Mouse (Mus musculus) left cerebral cortex, postnatal 36 days (tissue): ENCODE measurements around the gene Uroc1. TPM values are rescaled to one million over a fixed set of nuclear protein-coding genes. Genes with fewer than 3 reads are reported as not detected.

Experiments used
- DNase-seq, 2 experiments: peaks; one replicate each; pipeline ENCODE4 v3.0.0; 2021 to 2022; ENCODE audit warnings: low spot score in 2 of 2, mixed read lengths in 1 of 2
- intact Hi-C: fragments of 180-260 bp; cut with DNase I; formaldehyde crosslinking; loops from one replicate; pipeline ENCODE4 v1.15.1; 2025
- total RNA-seq, 2 experiments: library from RNA; stranded (reverse); gene quantifications; 2 replicates each; pipeline ENCODE4 v1.2.3; 2021

Gene Uroc1
- total RNA-seq, 2 experiments from 2014 or later: not detected

DNA sequence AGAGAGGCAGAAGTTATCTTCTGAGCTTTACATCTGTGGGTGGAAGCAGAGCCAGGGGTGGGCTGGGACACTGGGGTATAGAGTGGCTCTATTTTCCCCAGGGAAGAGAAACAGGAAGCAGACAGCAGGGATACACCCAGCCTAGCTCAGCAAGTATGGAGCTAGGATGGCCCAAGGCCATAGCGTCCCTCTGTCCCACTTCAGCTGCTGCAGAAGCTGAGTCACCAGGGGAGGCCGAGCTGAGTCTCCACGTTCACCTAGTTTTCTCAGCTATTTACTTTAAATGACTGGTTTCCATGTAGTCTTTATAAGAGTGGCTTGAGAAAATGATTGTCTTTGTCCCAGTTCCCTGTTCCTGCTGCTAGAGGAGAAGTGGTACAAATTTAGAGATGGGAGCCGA, 15.4 kb downstream of the Uroc1 start:
- intact Hi-C loops: no loop called here
- DNase-seq: no peak

DNA sequence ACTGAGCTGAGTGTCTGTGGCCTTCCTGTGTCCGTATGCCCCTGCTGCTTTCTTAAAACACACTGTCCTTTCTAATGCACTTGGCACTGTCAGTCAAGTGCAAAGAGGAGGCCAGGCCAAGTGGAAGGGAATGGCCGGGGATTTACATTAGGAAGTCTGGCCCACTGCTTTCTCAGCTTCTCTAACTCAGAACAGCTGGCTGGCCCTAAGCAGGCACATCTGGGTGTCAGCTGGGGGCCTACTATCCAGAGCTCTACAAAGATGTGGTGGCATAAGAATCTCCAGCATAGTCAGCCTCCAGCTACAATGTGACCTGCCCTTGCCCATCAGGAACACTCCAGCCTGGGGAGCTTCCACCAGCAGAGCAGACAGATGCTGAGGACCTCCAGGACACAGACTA, 16.9 kb downstream of the Uroc1 start:
- DNase-seq: no peak
- intact Hi-C loops: no loop called here

DNA sequence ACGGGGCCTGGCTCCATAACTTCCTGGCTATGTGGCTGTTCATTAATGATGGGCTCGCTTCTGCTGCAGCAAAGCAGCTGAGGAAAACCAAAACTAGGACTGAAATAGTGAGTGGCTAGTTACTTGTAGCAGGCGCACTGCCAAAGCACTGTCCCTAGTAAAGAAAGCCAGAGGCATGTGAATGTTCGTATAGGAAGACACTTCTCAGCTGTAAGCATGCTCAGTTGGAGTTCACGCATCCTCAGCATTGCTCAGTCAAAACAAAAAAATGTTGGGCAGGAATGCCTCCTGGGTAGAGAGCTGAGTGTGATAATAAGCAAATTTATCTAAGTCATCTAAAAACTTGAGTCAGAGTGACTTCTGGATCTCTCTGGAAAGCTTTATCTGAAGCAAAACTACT, 25.1 kb downstream of the Uroc1 start:
- intact Hi-C loops: no loop called here
- DNase-seq: no peak

DNA sequence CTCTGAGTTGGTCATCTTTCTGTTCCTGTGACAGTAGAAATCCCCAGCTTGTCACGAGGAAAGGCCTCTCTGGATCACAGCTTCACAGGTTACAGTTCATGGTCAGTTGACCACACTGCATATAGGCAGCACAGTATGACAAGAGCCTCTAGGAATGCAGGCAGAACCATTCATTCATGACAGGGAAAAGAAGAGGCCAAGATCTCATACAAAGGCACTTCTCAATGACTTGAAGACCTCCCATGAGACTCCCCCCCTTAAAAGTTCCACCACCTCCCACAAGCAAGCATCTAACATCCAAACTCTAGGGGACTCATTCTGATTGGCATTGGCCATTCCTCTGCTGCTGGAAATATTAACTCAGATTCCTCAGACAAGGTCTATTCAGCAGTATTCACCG, 26.4 kb downstream of the Uroc1 start:
- no peak for DNase-seq
- intact Hi-C loops: no loop called here

DNA sequence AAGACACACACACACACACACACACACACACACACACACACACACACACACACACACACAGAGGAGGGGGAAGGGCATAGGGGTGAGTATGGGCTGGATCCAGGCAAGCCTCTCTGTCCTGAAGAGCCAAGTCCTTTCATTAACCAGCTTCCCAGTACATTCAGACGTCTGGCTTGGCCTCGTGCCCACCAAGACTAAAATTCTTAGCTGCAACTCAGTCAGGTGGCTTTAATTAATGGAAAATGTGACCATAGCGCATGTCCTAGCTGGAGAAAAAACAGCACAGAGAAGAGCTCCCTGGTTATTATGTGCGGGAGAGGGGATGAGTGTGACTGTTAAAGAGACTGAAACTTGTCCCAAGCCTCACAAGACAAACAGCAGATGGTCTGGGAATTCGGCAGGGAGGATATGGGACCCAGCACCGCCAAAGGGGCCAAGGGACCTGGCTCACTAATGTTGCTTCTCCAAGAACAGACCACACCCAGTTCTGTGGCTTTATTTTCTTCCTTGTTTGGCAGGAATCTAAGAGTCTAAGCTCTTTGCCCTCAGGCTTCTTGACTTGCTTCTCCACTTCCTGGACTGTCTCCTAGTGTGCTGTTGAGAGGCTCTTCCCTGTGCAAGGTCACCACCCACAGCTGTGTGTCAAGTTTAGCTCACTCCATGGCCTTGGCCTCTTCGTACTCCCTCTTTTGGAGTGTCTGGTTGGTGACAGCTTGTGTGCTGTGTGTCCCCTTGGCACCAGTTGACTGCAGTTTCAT, 27.1 kb downstream of the Uroc1 start:
- DNase-seq: no peak
- intact Hi-C loops: no loop called here

DNA sequence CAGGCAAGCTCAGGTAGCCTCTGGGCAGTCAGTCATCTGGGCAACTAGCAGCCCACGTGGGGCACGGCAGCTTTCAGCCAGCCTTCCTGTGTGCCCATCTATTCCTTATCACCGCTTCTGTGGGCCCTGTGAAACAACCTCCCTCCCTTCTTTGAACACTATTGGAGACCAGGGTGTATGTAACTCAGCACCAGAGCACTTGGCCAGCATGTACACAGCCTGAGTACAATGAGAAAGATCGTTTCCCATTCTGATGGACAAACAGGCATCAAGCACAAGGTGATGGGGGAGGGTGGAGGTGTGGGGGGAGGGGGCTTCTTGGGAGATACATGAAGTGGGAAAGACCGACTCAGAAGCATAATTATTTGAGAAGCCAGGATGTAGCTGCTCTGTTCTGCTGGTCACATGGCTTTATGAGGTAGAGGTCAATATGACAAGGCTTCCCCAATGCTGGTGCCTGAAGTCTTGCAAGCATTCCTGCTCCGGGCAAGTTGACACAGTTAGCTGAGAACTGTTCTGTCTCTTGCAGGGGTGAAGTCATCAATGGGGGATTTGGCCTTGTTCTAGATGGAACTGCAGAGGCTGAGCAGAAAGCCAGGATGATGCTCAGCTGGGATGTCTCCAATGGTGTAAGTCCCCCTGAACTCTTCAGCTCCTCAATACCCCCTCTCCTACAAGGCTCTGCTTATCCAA, 28.0 kb downstream of the Uroc1 start:
- DNase-seq: no peak
- intact Hi-C loops: no loop called here

DNA sequence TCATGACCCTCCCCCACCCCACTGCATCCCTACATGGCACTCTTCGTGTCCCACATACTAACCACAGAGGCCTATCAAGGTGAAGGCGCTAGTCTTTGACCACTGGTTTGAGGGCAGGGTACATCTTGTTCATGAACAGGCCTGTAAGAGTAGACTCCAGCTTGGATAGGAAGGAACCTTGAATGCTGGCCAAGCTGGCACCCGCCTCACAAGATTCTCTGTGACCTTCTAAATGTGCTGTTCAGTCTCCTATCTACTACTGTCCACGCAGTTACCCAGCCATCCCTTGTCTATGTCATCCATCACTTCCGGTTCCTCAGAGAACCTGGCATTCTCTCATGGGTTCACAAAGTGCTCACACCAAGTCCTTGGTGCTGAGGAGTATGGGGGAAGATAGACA, 30.2 kb downstream of the Uroc1 start:
- intact Hi-C loops: no loop called here
- DNase-seq: no peak

DNA sequence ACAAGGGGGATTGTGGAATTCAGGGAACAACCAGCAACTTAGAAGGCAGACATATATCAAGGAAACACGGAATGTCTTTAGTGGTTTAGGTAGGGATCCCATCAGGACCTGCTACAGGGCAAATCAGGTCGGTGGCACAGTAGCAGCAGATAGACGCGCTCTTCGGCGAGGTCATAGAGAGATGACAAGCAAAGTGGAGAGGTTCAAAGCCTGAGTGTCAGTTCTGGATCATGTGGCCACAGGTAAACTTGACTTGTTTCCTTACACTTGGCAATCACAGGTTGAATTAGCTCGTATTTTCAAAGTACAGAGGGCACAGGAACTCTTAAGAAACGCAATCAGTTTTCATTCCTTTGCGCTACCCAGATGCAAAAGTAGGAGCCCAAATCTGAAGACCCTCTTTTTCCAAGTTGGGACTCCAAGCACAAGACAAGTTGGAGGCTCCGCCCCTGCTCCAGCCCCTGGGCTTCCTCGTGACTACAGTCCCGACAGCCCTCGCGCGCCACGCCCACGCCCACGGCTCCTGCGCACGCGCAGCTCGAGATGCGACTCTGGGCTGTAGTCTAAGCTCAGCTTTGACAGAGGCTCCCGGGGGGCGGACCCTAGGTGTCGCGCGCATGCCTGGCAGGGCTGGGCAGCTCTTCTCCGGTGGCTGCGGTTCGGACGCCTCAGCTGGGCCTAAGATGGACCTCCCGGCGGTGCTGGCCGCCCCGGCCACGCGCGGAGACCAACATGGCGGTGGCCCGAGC, 36.1 kb downstream of the Uroc1 start, which contains the start of gene Zxdc:
Gene Zxdc, plus strand, starts transcription at position 517 of the 749 bp plus-strand sequence.
- intact Hi-C loops: no loop called here

DNA sequence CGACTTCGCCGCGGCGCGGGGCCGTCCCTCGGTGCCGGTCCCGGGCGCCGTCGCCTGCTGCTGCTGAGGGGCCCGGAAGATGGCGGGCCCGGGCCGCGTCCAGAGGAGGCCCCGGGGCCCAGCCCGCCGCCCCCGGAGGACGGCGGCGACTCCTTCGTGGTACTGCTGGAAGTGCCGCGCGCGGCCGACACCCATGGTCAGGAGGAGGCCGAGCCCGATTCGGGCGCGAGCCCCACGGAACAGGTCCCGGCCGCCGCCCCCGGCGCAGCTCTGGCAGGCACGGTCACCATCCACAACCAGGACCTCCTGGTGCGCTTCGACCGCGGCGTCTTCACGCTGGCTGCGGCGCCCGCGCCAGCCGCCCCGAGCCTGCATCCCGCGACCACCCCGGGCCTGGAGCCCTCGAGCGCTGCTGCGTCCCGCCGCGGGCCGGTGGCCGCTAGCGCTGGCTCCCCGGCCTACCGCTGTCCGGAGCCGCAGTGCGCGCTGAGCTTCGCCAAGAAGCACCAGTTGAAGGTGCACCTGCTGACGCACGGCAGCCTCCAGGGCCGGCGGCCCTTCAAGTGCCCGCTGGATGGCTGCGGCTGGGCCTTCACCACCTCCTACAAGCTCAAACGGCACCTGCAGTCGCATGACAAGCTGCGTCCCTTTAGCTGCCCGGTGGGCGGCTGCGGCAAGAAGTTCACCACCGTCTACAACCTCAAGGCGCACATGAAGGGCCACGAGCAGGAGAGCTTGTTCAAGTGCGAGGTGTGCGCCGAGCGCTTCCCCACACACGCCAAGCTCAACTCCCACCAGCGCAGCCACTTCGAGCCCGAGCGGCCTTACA, 36.9 kb downstream of the Uroc1 start:
- intact Hi-C loops: loop anchor here (2.0 kb wide), 1 partner anchor 53 kb away; no protein-coding TSS in a partner anchor

More for the DNA sequence above, 36.1 kb downstream of the Uroc1 start, which contains the start of gene Zxdc:
- peak; percentile 100 for DNase-seq

DNA sequence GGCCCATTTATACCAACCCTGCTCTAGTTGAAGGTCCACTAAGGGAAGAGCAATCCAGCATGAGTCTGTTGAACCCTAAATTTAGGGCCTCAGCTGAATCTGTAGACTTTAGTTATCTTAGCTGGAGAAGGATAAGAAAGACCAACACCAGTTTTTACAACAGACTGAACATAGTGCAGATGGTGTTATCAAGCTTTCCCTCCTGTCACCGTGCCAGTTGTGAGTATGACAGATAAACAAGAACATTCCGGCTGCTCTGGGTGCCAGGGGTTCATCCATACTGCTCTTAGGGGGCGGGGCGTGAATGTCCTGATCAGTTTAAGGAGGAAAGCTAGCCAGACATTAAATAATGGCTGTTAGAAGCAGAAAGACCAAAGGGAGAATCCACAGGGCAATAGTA, 41.6 kb downstream of the Uroc1 start:
- no peak for DNase-seq
- intact Hi-C loops: no loop called here

More for the DNA sequence above, 36.9 kb downstream of the Uroc1 start:
- DNase-seq: peak; percentile 49 to 55

DNA sequence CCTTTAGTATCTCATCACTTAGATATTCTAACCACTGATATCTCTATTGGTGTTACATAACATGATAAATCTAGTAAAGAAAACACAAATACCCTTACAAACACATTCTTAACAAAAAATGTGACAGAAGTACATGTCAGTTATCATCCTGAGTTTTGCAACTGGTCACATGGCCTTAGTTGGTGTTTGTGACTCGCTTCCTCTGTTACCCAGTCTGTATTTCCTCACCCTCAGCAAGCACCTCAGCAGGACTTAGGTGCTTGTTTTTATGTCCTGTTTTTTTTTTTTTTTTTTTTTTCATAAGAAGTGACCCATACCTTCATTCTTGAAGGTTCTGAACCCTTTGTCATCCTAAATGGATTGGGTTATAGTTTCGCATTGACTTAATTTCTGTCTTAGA, 44.6 kb downstream of the Uroc1 start:
- DNase-seq: no peak
- intact Hi-C loops: no loop called here

DNA sequence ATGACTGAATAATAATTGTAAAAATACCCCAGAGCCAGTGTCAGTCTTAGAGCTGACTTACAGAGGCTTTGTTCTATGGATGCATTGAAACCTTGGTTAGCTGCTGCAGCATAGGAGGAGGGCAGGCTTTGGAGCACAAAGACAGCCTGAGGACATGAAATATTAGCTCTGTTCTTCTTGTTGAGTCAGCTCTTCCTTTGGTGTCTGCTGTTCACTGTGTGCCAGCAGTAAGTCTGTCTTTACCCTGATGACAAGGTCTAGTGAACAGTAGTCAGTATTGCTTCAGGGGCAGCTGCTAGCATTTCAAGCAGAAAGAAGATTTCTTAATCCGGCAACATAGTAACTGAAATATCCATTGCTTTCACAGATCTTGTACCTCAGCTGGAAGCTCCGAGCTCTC, 48.4 kb downstream of the Uroc1 start:
- no peak for DNase-seq
- intact Hi-C loops: no loop called here

DNA sequence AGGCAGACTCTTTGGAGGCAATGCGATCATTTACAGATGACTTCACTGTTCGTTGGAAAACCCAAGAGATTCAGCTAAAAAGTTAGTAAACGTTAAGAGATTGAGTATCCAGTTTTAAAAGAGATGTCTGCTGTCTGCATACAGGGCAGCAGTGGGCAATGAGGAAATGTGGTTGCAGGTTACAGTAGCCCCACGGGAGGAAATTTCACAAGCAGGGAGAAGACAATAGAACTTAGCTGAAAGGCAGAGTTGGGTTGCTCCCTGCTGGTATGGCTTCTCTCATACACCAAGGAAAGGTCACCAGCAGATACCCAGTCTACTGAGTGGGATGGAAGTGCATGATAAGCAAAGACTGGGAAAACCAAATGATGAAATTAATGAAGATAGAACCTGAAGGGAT, 57.5 kb downstream of the Uroc1 start:
- no peak for DNase-seq
- intact Hi-C loops: no loop called here

DNA sequence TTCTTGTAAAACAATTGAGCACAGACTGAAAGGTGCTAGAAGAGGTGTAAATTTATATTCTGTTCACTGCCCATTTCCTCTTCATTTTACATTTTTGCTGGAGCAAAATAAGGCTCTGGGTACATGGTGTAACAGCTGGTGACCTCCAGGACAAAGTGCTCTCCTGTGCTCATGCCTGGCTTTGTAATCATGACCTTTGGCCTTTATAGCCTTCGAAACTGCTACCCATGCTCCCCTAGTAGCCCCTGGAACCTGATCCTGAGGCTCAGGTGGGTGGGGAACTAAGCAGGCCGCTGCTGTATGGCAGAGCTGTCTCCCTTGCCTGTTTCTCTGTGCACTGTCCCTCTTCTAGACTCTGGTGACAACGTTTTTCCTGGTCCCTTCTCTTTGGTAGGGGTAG, 60.9 kb downstream of the Uroc1 start:
- no peak for DNase-seq

DNA sequence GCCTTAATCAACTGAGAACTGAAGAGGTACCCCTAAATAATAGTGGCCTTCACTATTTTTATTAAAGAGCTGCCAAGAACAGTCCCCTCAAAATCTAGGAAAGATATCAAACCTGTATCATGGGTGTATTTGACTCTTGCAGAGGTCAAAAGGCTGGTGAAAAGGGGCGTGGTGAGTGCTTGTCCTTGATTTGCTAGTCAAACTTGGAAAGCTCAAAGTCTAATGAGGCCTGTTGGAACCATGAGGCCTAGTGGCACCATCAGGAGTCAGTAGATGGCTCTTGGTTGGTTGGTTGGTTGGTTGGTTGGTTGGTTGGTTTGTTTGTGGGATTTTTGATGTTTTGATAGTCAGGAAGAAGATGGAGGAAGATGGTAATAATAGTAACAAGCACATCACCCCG, 62.7 kb downstream of the Uroc1 start:
- no peak for DNase-seq
- intact Hi-C loops: no loop called here

More for the DNA sequence above, 60.9 kb downstream of the Uroc1 start:
- intact Hi-C loops: no loop called here

DNA sequence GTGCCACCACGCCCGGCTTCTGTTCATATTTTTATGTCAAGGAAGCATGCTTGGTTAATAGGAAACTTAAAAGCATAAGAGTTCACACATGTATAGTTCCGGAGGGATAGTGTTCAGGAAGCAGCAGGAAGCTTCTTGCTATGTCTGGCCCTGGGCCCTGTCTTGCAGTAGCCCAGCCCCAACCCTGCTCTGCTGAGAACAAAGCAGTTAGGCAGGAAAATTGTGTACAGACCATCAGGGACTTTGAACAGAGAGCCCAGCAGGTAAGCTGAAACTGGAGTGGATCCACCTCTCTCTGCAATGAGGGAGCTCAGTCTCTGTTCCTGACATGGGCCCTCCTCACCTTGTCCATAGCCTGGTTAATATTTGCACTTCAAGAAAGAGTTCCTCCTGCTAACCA, 64.2 kb downstream of the Uroc1 start:
- intact Hi-C loops: no loop called here
- no peak for DNase-seq

DNA sequence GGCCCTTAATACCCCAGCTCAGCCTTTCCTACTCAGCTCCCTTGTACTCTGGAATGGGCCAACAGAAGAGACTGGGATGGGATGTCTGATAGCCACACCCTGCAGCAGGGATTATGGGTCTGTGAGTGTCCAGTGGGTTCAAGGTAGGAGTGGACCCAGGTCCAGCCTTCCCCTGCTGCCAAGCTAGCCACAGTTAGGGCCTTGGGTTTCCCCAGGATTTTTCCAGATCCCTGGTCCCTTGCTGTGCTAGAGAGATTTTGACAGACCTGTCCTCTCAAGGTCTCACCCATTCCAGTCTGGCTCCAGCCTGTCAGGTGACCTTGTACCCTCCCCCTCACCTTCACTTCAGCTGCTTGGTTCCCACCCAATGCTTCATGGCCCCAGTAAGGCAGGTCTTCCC, 75.5 kb downstream of the Uroc1 start:
- intact Hi-C loops: no loop called here
- DNase-seq: no peak

DNA sequence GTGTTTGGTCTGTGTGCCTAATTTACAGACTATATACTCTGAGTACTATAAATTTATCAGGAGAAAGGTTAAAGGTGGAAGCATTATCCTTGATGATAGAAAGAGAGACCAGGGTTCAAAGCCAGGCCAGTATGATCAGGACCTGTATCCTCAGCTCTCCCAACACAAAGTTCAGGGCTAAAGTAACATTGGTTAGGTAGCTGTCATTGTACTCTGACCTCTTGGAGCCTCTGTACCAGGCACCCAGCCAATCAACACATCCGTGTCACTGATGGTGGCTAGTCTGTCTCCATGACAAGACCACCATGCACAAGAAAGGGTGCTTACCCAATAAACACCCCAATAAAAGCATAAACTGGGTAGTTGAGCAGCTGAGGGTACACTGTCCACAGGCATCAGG, 77.9 kb downstream of the Uroc1 start:
- intact Hi-C loops: no loop called here
- no peak for DNase-seq

DNA sequence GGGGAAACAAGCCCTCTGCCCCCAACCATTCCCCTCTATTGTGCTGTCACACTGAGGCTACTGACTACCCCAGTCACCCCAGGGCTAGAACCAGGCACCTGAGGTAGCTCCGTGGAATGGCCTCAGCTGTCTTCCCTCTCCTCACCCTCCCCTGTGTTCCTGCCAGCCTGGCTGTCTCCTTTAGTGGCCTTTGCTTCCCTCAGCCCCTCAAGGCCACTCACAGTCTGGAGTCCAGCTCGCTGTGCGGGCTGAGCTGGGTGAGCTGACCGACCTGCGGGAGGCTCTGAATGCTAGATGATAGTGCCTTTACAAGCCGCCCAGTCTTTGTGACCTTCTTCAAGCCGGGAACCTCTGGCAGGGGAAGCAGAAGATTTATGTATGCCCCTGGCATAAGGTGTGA, 78.8 kb downstream of the Uroc1 start:
- intact Hi-C loops: no loop called here
- no peak for DNase-seq
